Mouse (Mus musculus): ENCODE results near the gene Kiz. TPM values are rescaled to one million over a fixed set of nuclear protein-coding genes. Genes with fewer than 3 reads are reported as not detected.

Kiz gene
- polyA plus RNA-seq, 1 experiment, result 20.6 TPM

DNA sequence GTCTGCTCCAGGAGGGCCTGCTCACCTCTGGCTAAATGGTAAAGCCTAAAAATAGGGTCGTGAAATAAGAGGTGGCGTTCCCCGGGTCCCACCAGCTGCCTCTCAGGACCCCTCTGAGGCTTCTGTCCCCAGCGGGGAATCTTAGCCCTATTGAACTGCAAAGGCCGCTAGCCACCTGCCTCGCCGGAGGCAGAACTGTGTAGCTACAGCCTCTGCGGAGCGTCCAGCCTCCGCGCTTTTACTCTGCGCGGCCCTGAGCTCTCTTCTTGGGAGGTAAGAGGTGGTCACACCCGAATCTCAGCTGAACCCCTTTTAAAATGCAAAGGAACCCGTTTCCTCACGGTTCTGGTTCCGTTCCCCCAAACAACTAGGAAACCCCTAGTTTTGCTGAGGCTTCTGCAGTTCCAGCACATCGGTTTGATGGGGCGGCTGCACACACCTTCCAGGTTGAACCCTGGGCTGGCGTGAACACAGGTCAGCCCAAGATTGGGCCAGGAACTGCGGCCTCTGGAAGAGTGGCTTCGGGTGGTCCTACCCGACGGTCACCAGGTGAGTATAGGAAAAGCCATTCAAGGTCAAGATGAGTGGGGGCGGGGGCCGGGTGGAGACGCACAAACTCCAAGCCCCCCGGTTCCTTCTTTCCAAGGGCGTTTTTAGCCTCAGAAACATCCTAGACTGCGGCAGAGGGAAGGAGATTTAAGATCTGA, 16.9 kb upstream of the Kiz start:
- TF ChIP-seq CTCF (IDR thresholded peaks at IDR 0.05; ENCODE audit: borderline replicate concordance, insufficient read depth, low read depth, low read length) (no peak), POLR2A (IDR thresholded peaks at IDR 0.05; ENCODE audit: borderline replicate concordance, insufficient read depth, low read length) (no peak)
- Histone ChIP-seq H3K27ac (ENCODE audit: insufficient read depth, low read length) (no peak overlapping the region), H3K4me1 (ENCODE audit: control insufficient read depth, insufficient read depth, low read length) (no peaks in the 10 kb centered on the region), H3K4me3 (replicated peaks; ENCODE audit: insufficient read depth, low read depth, low read length) (no peak overlapping the region), H3K27me3 (ENCODE audit: control insufficient read depth, insufficient read depth, low read length) (peaks cover 11% of the 10 kb centered on the region; the same call in 1 of the 2 replicates)
- 5% methylated on average over 30 of the region's 30 CpGs for WGBS
- DNase-seq, result no peak

DNA sequence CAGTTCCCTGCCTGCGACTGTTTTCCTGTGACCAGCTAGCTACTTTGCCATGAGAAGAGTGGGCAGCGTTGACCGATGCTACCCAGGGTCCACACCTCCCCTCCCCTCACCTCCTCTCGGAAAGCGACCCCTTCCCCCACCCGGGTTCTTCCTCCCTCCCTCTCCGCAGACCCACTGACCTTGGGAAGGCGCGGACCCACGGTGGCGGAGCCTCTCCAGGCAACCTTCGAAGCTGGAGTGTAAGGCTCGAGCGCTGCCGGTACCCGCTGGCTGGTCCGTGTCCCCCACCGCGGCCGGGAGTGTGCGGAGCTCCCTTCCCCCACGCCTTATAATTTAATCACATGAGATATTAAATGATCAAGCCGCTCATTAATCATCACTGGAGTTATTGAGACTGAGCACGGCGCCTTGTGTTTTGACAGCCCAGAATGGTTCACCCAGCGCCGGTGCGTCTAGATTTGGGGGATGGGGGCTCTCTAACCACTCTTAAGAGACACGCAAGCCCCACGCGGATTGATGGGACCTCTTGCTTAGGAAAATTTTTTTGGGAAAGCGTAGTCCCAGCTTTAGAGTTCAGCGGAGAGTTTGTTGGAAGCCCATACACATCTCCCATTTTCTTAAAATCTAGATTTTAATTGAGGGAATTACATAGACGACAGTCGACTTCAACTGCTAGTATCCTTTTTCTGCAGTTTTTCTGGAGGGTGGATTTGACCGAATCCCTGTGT, 16.2 kb upstream of the Kiz start:
- Histone ChIP-seq H3K27ac (ENCODE audit: insufficient read depth, low read length) (no peak overlapping the region), H3K4me3 (replicated peaks; ENCODE audit: insufficient read depth, low read depth, low read length) (no peak overlapping the region), H3K4me1 (ENCODE audit: control insufficient read depth, insufficient read depth, low read length) (no peaks in the 10 kb centered on the region), H3K27me3 (ENCODE audit: control insufficient read depth, insufficient read depth, low read length) (peaks cover 11% of the 10 kb centered on the region; the same call in 1 of the 2 replicates)
- WGBS, result 3% methylated on average over 36 of the region's 36 CpGs
- no peak for TF ChIP-seq POLR2A (IDR thresholded peaks at IDR 0.05; ENCODE audit: borderline replicate concordance, insufficient read depth, low read length)
- TF ChIP-seq CTCF (IDR thresholded peaks at IDR 0.05; ENCODE audit: borderline replicate concordance, insufficient read depth, low read depth, low read length), result no peak
- DNase-seq, result no peak

DNA sequence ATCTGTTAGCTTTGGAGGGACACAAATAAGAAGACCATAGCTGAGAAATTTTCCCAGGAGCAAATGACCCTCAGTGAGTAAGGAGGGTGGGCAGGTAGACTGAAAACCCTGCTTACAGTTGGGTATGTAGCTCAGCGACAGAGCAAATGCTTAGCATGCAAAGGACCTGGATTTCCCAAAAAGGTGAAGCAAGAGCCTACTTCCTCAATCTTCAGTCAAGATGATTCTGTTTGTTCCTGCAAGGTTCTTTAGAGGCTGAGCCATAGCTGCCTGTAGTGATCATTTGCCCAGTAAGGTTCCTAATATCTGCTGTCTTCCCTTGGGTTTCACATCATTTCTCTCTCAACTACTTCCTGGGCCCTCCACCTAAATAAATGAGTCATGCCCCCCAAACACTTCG, 7.8 kb upstream of the Kiz start:
- 92% methylated on average over 2 of the region's 2 CpGs for WGBS
- TF ChIP-seq CTCF (IDR thresholded peaks at IDR 0.05; ENCODE audit: borderline replicate concordance, insufficient read depth, low read depth, low read length), result no peak
- no peak for TF ChIP-seq POLR2A (IDR thresholded peaks at IDR 0.05; ENCODE audit: borderline replicate concordance, insufficient read depth, low read length)
- DNase-seq, result no peak
- no peaks in the 10 kb centered on the region; the same call in 1 of the 2 replicates for H3K27me3 ChIP-seq (ENCODE audit: control insufficient read depth, insufficient read depth, low read length)
- H3K27ac ChIP-seq (ENCODE audit: insufficient read depth, low read length), result no peak overlapping the region
- no peaks in the 10 kb centered on the region for H3K4me1 ChIP-seq (ENCODE audit: control insufficient read depth, insufficient read depth, low read length)
- H3K4me3 ChIP-seq (replicated peaks; ENCODE audit: insufficient read depth, low read depth, low read length), result no peak overlapping the region

DNA sequence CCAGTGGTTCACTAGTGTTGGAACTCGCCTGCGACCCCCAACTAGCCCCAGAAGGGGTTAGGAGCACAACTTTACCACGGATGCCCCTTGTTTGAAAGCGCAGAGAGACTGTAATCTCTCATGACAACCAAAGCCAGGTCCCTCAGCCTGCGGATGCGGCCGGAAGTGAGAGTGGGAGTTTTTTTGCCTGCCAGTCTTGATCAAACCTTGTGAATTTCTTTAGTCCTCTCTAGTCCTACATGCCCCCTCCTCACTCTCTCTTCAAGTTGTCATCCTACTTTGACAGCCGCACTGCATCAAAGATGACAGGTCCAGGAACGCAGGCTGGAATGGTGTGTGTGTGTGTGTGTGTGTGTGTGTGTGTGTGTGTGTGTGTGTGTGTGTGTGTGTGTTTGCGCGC, 456 bp downstream of the Kiz start:
- Histone ChIP-seq H3K4me3 (replicated peaks; ENCODE audit: insufficient read depth, low read depth, low read length) (peak overlapping the region; percentile 89), H3K27me3 (ENCODE audit: control insufficient read depth, insufficient read depth, low read length) (no peaks in the 10 kb centered on the region), H3K27ac (ENCODE audit: insufficient read depth, low read length) (peak overlapping the region; percentile 20), H3K4me1 (ENCODE audit: control insufficient read depth, insufficient read depth, low read length) (no peaks in the 10 kb centered on the region)
- TF ChIP-seq CTCF (IDR thresholded peaks at IDR 0.05; ENCODE audit: borderline replicate concordance, insufficient read depth, low read depth, low read length) (no peak), POLR2A (IDR thresholded peaks at IDR 0.05; ENCODE audit: borderline replicate concordance, insufficient read depth, low read length) (no peak)
- WGBS, result 2% methylated on average over 11 of the region's 11 CpGs
- no peak for DNase-seq

DNA sequence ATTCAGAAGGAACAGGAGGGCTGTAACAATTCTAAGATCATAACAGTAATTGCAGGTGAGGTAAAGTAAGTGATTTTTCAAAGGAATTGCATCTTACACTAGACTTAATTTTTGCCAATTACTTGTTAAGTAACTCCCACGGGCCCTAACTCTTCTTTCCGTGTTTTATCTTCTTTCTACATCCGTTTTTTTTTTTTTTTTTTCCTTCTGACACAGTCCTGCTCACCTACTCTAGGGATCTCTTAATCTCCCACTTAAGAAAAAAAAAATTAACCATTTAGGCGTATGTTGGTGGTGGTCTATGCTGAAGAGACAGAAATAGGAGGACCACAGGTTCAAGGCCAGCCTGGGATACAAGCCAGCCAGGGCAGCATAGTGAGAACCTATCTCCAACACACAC, 1.2 kb downstream of the Kiz start:
- Histone ChIP-seq H3K27ac (ENCODE audit: insufficient read depth, low read length) (no peak overlapping the region), H3K27me3 (ENCODE audit: control insufficient read depth, insufficient read depth, low read length) (no peaks in the 10 kb centered on the region), H3K4me3 (replicated peaks; ENCODE audit: insufficient read depth, low read depth, low read length) (no peak overlapping the region), H3K4me1 (ENCODE audit: control insufficient read depth, insufficient read depth, low read length) (no peaks in the 10 kb centered on the region)
- no peak for DNase-seq
- TF ChIP-seq POLR2A (IDR thresholded peaks at IDR 0.05; ENCODE audit: borderline replicate concordance, insufficient read depth, low read length), result no peak
- TF ChIP-seq CTCF (IDR thresholded peaks at IDR 0.05; ENCODE audit: borderline replicate concordance, insufficient read depth, low read depth, low read length), result no peak
- 78% methylated on average over 4 of the region's 4 CpGs for whole genome bisulfite sequencing

DNA sequence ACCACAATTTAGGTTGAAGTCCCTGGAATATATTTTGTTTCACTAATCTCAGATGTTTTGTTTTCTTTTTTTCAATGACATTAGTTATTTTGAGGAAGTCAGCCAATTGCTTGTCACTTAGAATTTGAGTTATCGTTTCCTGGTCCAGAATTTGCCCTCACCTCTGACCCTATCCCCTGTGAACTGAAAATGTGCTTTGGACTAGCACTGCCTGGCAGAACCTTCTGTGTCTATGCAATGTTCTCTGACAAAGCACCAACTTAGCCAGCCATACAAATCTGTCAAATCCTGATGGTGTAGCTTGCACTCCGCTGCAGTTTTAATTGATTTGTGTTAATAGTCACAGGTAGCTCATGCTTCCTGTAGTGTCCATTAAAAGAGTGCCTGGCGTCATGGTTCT, 10.1 kb downstream of the Kiz start:
- no peak for DNase-seq
- TF ChIP-seq POLR2A (IDR thresholded peaks at IDR 0.05; ENCODE audit: borderline replicate concordance, insufficient read depth, low read length), result no peak
- TF ChIP-seq CTCF (IDR thresholded peaks at IDR 0.05; ENCODE audit: borderline replicate concordance, insufficient read depth, low read depth, low read length), result no peak
- Histone ChIP-seq H3K4me3 (replicated peaks; ENCODE audit: insufficient read depth, low read depth, low read length) (no peak overlapping the region), H3K4me1 (ENCODE audit: control insufficient read depth, insufficient read depth, low read length) (no peaks in the 10 kb centered on the region), H3K27ac (ENCODE audit: insufficient read depth, low read length) (no peak overlapping the region), H3K27me3 (ENCODE audit: control insufficient read depth, insufficient read depth, low read length) (no peaks in the 10 kb centered on the region)
- 82% methylated on average over 3 of the region's 3 CpGs for WGBS

DNA sequence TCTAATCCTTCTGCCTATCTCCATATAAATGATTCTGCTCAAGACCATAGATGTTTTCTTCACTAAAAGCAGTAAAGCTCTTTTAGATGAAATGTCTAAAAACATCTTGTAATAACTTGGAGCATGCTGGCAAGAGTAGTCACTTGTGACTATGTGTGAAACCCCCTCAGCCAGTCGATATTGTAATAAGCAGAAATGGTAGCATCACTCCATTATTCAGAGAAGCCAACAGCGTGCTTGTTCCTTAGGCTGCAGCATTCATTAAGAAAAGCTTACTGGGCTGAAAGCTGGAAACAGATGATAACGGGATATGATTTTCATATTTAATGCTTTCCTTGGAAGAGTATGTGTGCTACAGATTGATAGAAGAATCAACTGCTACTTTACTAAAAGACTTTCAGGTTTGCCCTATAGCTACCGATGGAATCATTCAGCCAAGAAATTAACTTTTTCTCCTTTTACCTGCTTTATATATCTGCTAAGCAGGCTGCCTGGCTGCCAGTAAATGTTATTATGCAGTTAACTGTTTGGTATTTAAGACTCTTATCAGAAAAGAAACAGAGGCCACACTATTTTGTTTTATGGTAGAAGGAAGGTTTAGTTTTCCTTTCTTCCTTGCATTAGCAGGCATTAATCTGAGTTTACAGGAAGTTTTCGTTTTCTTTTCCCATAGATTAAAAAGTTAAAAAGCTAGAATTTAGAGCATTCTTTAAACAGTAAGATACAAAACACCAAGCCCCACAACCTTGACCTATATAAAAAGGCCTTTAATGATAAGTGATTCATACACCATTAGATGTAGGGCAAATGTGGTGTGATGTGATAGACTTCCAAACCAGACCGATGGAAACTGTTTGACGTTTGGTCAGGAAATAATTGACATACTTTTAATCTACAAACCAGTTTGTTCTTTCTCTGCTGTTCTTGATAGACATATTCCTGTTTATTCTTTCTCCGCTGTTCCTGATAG, 15.9 kb downstream of the Kiz start:
- no peak for DNase-seq
- Histone ChIP-seq H3K4me3 (replicated peaks; ENCODE audit: insufficient read depth, low read depth, low read length) (no peak overlapping the region), H3K27me3 (ENCODE audit: control insufficient read depth, insufficient read depth, low read length) (no peaks in the 10 kb centered on the region), H3K27ac (ENCODE audit: insufficient read depth, low read length) (no peak overlapping the region), H3K4me1 (ENCODE audit: control insufficient read depth, insufficient read depth, low read length) (peaks cover 8% of the 10 kb centered on the region)
- WGBS, result 90% methylated on average over 8 of the region's 8 CpGs
- no peak for TF ChIP-seq CTCF (IDR thresholded peaks at IDR 0.05; ENCODE audit: borderline replicate concordance, insufficient read depth, low read depth, low read length)
- TF ChIP-seq POLR2A (IDR thresholded peaks at IDR 0.05; ENCODE audit: borderline replicate concordance, insufficient read depth, low read length), result no peak

Data from cerebellum, adult 2 months (tissue).